ENCODE assay signal across 10 mouse cellular contexts in the genomic region with DNA sequence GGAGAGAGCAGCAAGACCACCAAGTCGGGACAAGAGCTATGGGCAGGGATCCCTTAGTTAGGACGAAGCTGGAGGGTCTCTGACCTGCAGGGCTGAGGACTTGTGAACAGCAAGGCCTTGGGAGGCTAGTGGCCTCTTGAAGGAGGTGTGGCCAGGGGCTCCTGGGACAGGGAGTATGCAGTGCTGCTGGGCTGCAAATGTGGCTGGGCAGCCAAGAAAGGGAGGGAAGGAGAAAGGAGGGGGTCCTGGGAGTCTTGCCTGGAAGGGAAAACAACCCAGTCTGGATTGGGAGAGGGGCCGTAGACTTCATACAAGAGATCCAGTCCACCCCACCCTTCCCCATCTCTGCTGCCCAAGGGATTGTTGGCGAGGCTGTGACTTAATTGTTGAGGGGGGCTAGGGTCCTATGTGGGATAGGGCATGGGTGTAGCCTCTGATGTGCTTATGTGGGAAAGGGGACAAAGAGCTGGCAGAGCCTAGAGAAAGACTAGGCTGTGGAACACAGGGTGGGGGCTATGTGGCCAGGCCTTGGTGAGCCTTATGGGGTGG. TPM values are rescaled to one million over a fixed set of nuclear protein-coding genes. Genes with fewer than 3 reads are reported as not detected.
A peak's percentile ranks its signal among the peaks of the same experiment; 100 is the strongest.
DNase-seq lines count a peak whose midpoint lies in the region; ATAC-seq and TF ChIP-seq lines count a peak whose summit lies in the region.
"Had no signal": no experiment of that assay in that cellular context is flagged by ENCODE, and none has a peak within 500 bp of the region (broad histone marks: within the 10 kb centered on the region; RNA-seq: fewer than 3 reads in every experiment).

No protein-coding gene starts in this region.

- H3K27me3 ChIP-seq in erythroblast, embryonic 14.5 days (ENCODE audit: control insufficient read depth): peaks cover 28% of the 10 kb centered on the region
- peaks cover 39% of the 10 kb centered on the region for H3K27me3 ChIP-seq in E14TG2a.4 (ENCODE audit: insufficient read depth, low read length)
- H3K27me3 ChIP-seq in liver, postnatal 0 days (ENCODE audit: insufficient read depth, low read length): no peaks in the 10 kb centered on the region

- H3K4me1 ChIP-seq in erythroblast, embryonic 14.5 days (ENCODE audit: control insufficient read depth): peaks cover 41% of the 10 kb centered on the region
- H3K4me1 ChIP-seq in E14TG2a.4 (replicated peaks; ENCODE audit: low read depth, low read length): peaks cover 40% of the 10 kb centered on the region
- peaks cover 33% of the 10 kb centered on the region for H3K4me1 ChIP-seq in liver, postnatal 0 days (ENCODE audit: insufficient read depth)

- no peak overlapping the region for H3K9ac ChIP-seq in liver, postnatal 0 days (replicated peaks)

- H3K27ac ChIP-seq in liver, postnatal 0 days (ENCODE audit: low read depth): peak overlapping the region; percentile 98; the same call in 1 of the 2 replicates

- 0 out of 2 replicates have a peak overlapping the region, but pooled peaks have one; percentile 93 for H3K4me2 ChIP-seq in liver, postnatal 0 days (ENCODE audit: low read depth, low read length)

- H3K4me3 ChIP-seq in erythroblast, embryonic 14.5 days (replicated peaks): peak overlapping the region; percentile 86
- peak overlapping the region; percentile 88; the same call in 1 of the 2 replicates for H3K4me3 ChIP-seq in E14TG2a.4 (replicated peaks; ENCODE audit: low read length)
- no peak overlapping the region for H3K4me3 ChIP-seq in liver, postnatal 0 days (ENCODE audit: low read depth, low read length)

- TF ChIP-seq EP300 in liver, postnatal 0 days (IDR thresholded peaks at IDR 0.05; ENCODE audit: low read depth): no peak

- peaks cover 17% of the 10 kb centered on the region for H3K36me3 ChIP-seq in erythroblast, embryonic 14.5 days (ENCODE audit: control insufficient read depth)
- H3K36me3 ChIP-seq in E14TG2a.4 (ENCODE audit: insufficient read depth, low read length): peaks cover 15% of the 10 kb centered on the region
- no peaks in the 10 kb centered on the region for H3K36me3 ChIP-seq in liver, postnatal 0 days (replicated peaks; ENCODE audit: insufficient read depth, low read length)

- DNase-seq in heart, postnatal 4 days: peak; percentile 52
- DNase-seq in liver, postnatal 0 days: no peak
- DNase-seq in right cerebral cortex, postnatal 25 days: no peak
- DNase-seq in layer of hippocampus, adult 11-12 months (ENCODE audit: low spot score): no peak
- no peak for DNase-seq in right cerebral cortex, postnatal 36 days (ENCODE audit: low spot score in 2 of 2)
- DNase-seq: adrenal gland, adult 2 months had no signal

- no peak for ATAC-seq in erythroblast, adult 5-6 weeks (replicated peaks; ENCODE audit: low FRiP score, poor library complexity, severe bottlenecking)
- no peak for ATAC-seq in liver, postnatal 0 days

- H3K9me3 ChIP-seq in erythroblast, embryonic 14.5 days (ENCODE audit: control insufficient read depth, low read length): no peaks in the 10 kb centered on the region
- no peaks in the 10 kb centered on the region for H3K9me3 ChIP-seq in E14TG2a.4 (ENCODE audit: low read length)
- no peaks in the 10 kb centered on the region for H3K9me3 ChIP-seq in liver, postnatal 0 days (ENCODE audit: low read length)

- WGBS in liver, postnatal 0 days (ENCODE audit: insufficient replicate concordance): 72% methylated on average over 4 of the region's 4 CpGs

- TF ChIP-seq CTCF in E14TG2a.4 (conservative IDR thresholded peaks at IDR 0.05; ENCODE audit: low read length): no peak
- TF ChIP-seq CTCF in liver, postnatal 0 days (IDR thresholded peaks at IDR 0.05; ENCODE audit: low read depth): no peak

RNA-seq across cellular contexts. Expression of a gene that starts 0.4 kb away (rescaled TPM):
- polyA plus RNA-seq in erythroblast, embryonic 14.5 days (2012): 0.90 and 2.4 TPM in 2 replicates
- not detected in 2 replicates for total RNA-seq in erythroblast, adult 5-6 weeks (2015; ENCODE audit: low replicate concordance)
- 3.7 and 8.1 TPM in 2 replicates for total RNA-seq in erythroblast, adult 5-6 weeks (2017; ENCODE audit: low replicate concordance)
- 1 to 10 TPM; 3.7 to 6.4 TPM for total RNA-seq in heart, postnatal 4 days (2021)
- polyA plus RNA-seq in liver, postnatal 0 days (2015; fragmentation: Nextera tagmentation; extraction: Ambion mirVana): 18.7 and 19.3 TPM in 2 replicates

RNA-seq across cellular contexts. Expression of a gene that starts 33.4 kb away (rescaled TPM):
- polyA plus RNA-seq in erythroblast, embryonic 14.5 days (2012): not detected in 2 replicates
- total RNA-seq in erythroblast, adult 5-6 weeks (2015; ENCODE audit: low replicate concordance): not detected in 2 replicates
- 2.0 TPM in 1 of 2 replicates, not detected in the other for total RNA-seq in erythroblast, adult 5-6 weeks (2017; ENCODE audit: low replicate concordance)
- 10 to 100 TPM in 1 of 2 experiments, under 1 TPM in 1; 0.98 to 10.9 TPM for total RNA-seq in heart, postnatal 4 days (2021)
- 3.6 and 72.5 TPM in 2 replicates for polyA plus RNA-seq in liver, postnatal 0 days (2015; fragmentation: Nextera tagmentation; extraction: Ambion mirVana)
- total RNA-seq: adrenal gland, adult 2 months; left cerebral cortex, postnatal 25 days had no signal
- polyA plus RNA-seq: adrenal gland, adult 2 months had no signal
